Mouse (Mus musculus) telencephalon, adult 2 months (tissue): Measurements from ENCODE around the gene Ctnnd2.

Experiments
- DNase-seq: peaks from one replicate; pipeline ENCODE4 v3.0.0-alpha.2; 2011; ENCODE audit warnings: low read depth, low spot score

Gene Ctnnd2

DNA sequence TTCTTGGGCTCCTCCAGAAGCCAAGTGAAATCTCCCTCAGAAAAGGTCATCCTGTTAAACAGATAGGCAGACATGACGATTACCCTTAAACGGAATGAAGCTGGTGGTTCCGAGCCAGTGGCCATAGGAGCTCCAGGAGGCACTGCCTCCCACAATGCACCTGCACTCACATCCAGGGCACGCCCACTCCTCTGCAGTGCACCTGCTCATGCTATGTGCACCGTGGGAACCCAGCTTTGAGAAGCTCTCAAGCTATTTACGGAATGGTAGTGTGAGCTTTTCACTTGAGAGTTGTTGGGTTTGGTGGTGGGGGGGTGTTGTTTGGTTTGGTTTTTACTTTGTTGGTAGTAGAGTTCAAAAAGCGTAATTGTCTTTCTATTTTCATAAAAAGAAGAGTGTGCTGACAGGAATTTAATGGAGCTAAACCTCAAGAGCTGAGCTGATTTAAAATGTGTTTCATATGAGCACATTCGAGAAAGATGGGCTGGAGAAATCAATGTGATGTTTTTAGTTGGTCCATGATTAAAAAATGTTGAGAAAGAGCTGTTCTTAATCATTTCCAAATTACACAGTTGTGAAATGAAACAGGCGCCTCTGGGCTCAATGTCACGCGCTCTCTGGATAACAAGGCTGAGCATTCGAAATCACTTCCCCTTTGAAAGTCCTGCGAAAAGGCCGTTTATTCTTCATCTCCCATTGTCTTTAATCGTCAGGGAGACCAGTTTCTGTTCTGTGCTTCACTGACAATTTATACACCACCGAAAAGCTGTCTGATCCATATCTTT, 802.8 kb downstream of the Ctnnd2 start:
- peak; percentile 39 for DNase-seq

DNA sequence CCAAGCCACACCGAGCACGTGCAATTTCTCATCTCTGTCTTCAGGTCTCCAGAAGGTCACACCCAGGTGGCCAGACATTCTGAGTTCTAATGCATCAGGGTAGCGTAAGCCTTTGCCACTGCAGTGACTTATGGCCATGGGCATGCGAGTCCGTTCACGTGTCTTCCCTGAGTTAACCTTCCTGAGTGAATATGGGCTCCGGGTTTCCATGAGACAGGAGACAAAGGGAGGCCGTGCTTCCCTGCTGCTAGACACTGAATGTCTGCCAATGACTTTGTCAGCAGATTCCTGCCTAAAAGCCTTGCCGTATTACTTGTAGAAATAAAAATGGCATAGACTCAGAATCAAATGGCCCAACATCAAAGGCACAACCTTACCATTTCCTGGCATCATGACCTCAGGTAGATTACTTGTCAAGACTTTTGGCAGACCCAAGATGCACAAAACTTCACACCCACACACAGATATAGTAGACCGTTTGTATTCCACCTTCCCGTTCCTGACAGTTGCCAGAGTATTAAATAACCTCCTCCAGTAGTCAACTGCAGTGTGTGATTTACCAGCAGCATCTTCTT, 804.9 kb downstream of the Ctnnd2 start:
- no peak for DNase-seq

DNA sequence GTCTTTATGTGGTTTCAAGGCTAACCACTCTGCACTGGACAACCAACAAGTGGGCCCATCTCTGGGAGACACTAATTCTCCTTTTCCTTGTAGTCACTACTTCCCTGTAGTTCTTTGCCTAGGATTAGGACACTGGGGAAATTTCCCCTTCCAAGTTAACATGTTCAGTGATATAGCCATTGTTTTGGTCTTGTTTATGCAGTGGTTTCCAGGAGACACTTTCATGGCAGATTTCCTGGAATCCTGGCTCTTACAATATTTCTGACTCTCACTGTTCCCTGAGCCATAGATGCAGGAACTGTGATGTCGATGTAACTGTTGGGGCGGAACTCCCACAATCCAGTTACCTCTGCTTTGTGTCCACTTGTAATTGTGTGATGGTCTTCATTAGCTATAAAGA, 814.5 kb downstream of the Ctnnd2 start:
- DNase-seq, result no peak

DNA sequence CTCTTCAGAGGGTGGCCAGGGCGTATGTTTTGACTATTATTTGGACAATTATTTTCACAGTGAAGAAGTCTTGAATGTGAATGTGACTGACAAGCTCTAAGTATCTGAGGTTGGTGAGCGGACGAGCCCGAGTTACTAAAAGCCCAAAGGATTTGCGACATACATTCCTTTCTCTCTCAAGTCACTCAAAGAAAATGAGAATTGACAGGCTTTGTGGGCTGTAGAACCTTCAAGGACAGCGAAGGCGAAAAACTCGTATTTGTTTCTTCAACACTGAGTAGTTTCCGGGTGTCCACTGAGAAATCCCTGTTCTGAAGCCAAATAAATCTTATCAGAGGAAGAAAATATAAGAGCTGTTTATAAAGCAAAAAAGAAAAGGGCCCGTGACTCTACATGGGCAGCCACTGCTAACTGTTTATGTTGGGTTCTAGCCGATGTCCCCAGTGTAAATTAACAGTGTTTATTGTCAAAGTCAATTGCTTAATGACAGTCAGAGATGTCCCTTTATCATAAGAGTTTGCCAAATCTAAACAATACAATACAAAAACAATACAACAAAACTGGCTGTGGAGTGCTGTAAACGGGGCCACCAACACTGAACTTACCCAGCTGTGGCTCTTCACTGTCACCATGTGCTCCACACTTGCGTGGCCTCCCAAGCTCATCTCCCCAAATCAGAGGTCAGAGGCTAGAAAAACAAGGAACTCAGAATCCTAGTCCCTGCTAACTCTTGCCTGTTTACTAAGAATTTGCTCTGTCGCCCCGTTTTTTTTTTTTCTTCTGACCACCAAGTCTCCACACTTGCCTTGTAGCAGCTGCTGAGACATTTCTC, 818.2 kb downstream of the Ctnnd2 start:
- DNase-seq, result no peak

DNA sequence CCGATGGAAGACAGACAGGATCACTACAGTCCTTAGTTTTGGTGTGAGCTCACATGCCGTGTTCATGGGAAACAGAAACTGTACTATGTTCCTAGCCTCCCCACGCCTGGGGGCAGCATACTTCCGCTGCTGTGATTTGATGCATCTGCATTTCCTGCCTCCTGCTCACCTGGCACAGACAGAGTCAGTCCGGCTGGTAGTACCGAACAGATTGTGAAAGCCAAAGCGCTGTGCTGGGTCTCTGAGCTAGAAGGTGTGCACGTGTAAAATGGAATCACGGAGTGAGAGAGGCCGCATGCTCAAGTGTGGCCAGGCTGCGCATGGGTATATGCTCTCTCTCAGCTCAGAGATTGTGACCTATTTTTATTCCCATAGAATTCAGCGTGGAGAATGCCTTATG, 820.0 kb downstream of the Ctnnd2 start:
- no peak for DNase-seq

DNA sequence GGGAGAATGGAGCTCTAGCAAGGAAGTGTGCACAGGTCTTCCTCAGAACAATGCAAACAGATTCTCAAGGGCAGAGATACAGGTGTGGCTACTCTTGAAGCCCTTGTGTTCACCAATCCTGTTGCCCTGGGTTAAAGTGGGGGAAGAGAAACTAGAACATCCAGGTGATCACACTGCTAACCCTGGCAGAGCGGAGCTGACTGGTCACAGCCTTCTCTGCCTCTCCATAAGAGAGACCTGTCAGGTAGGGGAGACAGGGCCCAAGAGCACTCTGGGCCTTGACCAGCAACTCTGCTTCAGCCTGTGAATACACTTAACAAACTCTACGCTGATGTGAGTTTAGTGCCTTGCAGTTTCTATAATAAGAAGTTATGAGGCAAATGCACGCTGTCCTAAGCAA, 820.5 kb downstream of the Ctnnd2 start:
- no peak for DNase-seq

DNA sequence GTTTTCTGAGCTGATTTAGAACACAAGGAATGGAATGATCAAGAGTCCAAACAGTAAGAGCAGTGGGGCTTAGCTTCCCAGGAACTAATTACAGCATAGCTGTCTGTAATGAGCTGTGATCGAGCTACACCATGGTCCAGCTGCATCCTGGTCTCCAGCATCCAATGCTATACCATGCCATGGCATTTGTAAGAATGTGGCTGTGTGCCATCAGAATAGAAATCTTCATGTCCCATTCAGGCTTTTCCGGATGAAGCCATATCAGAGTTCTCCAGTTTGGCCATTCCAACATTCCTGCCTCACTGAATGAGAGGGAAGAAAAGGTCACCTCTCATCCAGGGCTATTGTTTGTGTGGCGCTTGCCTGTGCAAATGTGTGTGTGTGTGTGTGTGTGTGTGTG, 823.0 kb downstream of the Ctnnd2 start:
- DNase-seq, result no peak

DNA sequence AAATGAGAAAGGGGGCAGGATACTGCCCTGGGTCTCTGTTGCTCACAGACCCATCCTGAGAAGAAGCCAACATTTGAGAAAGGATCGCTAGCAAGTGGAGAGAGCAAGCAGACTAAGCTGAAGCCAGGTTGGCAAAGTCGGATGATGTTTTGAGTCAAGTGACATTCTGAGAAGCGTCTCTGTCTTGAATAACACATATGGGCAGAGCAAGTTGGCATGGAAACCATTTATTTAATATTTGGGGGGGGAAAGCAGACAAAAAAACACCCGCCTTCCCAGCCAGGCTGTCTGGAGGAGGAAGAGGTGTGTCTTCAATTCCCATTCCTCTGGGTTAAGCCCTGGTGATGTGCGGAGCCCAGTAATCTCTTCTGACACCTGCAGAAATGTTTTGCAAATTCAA, 832.1 kb downstream of the Ctnnd2 start:
- peak; percentile 26 for DNase-seq

DNA sequence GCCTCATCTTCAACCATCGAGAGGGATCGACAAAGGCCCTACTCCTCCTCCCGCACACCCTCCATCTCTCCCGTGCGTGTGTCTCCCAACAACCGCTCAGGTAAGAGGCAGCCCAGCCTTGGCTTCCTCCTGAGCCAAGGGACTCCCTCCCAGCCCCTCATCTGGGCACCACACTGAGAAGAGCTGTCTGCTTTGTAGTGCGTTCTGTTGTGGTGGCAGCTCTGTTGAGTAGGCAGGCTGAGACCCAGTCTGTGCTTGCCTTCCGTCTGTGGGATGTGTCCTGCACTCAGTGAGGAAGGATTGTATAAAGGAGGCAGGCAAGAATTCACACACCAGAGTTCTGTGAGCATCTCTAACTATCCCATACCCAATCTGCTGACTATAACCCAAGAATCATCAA, 832.6 kb downstream of the Ctnnd2 start:
- no peak for DNase-seq

DNA sequence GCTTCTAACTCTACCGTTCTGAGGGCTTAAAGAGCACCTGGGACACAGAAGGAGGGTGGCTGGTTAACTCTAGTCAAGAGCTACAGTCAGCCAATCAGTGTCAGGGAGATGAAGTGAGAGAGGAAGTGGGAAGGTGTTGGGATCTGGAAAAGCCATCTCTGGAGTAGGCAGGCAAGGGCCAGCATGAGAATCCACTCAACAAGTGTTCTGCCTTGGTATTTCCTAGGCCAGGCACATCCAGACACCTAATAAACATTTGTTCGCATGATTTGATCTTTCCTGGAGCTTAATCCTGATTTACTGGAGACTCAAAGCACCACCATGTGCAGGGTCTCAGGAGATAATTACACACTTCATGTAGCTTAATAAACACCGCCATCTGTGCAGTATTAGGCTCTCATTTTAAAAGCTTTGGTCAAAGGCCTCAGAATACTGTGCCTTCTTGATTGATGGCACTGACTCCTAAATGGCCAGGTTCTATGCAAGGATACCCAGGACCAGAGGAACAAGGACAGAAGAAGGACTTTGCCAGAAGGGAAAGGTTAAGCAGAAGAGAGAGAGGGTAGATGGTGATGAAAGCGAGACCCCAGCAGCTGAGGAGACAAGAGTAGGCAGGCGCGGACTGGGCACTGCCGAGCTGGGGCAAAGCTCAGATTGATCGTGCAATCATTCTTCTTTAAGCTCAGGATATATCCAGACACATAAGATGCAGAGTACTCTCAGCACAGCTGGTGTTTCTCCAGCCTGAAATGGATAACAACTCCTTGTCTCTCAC, 833.8 kb downstream of the Ctnnd2 start:
- no peak for DNase-seq

DNA sequence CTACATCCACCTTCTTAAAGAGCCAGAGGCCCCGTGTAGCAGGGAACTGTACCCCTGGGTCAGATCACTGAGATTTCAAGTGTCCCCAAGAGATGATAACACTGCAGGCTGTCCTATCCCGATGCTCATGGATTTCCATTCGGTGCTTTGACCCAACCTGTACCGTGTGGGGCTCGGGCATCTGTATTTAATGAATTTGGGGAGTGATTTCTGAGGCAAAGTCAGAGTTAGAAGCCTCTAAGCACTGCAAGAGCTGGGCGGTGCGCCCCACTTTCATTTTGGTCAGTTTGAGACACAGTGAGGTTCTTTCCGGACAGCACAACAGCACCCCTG, 834.4 kb downstream of the Ctnnd2 start:
- DNase-seq, result no peak

DNA sequence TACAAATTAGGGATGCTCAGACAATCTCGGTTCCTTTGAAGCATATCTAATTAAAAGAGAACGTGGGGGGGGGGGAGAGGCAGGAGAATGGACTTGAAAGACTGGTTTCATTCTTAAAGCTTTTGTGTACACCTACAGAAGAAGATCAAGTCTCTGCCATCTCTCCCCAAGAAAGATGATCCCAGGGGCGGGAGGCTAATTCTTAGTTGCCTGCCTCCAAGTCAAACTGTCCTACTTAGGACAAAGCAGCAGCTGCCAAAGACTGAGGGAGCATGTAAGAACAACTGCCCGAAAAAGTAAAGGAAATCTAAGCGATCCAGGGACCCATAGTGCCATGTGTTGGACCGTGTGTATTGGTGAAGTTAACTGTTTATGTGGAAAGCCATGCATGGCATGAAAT, 836.2 kb downstream of the Ctnnd2 start:
- no peak for DNase-seq

DNA sequence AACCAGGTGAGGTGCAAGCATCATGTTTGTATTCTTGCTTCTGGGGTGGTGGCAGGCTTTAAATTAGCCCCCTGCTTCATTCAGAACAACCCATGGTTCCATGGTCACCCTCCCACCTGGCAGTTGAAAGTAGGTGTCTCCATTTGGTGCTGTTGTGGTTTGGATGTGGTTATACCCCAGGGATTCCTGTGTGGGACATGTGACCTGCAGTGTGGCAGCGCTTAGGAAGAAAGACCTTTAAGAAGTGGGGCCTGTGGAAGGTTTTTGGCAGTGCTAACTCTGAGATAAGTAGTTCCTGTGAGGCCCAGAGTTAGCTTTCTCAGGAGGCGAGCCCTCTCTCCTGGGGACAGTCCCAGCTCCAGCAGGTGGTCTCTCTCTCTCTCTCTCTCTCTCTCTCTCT, 848.4 kb downstream of the Ctnnd2 start:
- no peak for DNase-seq

DNA sequence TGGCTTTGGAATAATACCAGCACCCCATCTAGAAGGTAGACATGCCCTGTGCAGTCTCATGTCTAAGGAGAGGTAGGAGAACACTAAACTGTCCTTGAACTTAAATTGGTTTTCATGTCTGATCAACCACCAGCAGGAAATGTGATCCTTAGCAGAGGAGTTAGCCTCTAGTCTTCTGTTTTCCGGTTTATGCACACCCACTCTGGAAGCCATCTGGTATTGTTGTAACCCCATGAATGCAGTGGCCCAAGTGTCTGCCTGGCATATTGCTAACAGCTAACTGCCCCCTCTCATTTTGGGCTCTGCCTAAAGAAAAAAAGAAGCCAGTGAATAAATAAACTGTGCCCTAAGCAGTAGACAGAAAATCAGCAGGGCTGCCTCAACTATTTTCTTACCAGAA, 849.6 kb downstream of the Ctnnd2 start:
- DNase-seq, result peak; percentile 21

DNA sequence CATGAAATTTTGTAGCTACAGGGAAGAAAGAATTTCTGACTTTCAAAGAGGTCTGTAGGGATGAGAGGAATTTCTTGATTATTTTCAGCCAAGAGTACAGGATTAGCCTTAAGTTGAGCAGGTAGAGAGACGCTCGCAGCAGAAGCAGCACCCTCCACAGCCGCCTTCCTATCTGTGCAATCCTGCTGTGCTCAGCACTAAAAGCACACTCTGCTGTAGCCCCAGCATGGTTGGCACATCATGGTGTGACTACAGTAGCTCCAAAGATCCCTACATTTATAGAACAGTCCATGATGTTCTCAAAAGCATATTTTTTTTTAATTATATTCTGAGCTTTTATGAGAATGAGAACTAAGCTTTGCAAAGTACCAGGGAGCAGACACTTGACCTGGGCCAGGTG, 850.1 kb downstream of the Ctnnd2 start:
- DNase-seq, result peak; percentile 44

DNA sequence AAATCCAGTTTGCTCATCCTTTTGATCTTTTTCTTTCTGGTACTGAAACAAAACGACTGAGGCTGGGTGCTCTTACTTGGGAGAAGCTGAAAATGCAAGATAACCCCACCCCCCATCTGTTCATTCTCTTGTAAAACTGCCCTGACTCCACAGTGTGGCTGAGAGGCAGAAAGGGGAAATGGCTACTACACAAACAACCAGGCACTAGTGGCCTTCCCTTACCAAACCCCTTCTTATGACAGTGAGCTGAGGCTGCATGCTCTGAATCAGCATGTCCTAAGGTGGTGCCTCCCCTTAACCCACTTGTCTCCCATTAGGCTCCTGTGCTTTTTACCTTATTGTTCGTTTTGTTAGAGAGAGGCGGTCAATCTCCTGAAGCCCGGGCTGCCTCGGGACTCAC, 851.4 kb downstream of the Ctnnd2 start:
- no peak for DNase-seq

DNA sequence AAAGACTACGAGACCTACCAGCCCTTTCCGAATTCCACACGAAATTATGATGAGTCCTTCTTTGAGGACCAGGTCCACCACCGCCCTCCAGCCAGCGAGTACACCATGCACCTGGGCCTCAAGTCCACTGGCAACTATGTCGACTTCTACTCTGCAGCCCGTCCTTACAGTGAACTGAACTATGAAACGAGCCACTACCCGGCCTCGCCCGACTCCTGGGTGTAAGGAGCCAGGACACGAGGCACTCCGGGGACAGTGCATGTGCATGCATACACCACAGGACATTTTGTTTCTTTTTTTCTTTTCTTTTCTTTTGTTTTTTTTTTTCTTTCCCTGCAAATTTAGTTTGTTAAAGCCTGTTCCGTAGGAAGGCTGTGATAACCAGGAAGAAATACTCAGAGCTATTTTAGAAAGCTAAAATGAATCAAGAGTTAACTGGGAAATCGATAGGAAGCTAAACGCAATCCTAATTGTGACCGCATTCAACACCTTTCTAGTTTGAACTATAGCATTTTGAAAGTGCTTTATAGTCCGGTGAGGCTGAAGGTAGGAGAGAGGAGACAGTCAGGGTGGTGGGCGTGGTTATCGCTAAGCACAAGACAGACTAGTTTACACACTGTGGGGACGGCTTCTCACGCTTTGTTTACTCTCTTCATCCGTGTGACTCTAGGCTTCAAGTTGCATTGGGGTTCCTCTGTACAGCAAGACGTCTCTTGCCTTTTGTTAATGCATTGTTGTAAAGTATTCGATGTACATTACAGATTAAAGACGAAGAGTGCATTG, 855.2 kb downstream of the Ctnnd2 start:
- DNase-seq, result no peak

DNA sequence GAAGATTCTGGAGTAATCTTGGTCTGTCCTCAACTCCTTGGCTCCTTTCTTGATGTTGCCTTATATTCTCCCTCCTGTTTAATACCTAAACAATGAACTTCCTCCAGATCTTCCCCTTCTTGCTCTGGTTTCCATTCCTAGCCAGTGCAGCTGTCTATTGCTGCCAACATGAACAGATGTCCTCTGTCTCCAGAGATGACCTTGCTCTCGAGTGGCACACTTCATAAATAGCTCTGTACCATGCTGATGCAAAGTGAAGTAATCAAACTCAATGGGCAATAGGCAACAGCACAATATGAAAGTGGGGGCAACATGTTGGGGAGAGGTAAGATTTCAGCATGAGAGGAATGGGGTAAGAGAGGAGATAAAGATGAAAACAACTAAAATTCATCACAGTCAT, 872.6 kb downstream of the Ctnnd2 start:
- DNase-seq, result no peak

DNA sequence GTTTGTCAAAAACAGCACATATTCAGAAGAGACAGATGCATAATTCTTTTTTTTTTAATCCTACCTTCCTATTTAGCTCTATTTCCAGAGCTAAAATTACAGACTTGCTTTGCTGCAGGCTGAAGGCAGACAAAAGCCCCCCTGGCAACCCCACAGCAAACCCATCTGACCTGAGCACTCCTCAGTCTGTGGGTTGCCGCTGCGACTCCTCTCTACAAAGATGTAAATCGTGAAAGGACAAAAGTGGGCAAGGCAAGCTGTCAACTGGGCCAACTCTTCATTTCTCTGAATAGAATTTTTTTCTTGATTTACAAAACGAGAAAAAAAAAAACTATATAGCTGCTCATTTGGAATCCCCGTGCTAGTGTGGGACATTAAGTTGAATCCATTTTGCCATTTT, 879.1 kb downstream of the Ctnnd2 start:
- no peak for DNase-seq

DNA sequence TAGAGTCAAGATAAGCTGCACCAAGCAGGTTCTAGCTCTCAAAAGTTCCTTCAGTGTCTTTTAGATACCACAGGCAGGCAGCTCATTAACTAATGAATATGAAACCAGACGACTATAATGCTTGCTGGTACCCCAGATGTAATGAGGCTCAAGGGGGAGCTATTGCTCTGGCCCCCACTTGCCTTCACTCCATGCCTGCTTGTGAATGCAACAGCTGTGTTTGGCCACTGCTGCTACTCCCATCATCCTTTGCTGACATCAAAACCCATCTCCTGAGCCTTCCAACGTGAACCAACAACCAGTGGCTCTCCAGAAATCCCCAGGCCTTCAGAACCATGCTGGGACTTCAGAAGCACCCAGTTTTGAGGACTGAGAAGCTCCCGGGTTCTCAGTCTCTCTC, 883.8 kb downstream of the Ctnnd2 start:
- no peak for DNase-seq

DNA sequence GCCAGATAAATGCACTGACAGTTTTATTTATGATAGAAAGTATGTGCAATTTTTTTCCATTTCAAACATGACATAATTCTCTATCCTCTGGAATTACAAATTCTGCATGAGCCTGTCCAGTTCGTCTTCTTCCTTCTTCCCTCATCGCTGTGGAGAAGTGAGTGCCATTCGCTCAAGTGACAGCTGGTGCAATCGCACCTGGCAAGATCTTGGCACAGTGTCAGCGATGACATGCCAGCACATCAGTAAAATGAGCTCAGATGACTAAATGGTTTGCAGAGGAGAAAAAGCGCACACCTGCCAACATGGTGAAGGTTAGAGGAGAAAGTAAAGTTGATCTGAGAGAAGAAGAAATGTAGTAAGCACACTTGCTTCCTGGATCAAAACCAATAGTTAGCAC, 885.9 kb downstream of the Ctnnd2 start:
- DNase-seq, result no peak
